Comparison of ENCODE assay signal across 7 mouse cellular contexts in genomic region chr6:128142369-128143278, GRCm38 (mm10). TPM values are rescaled to one million over a fixed set of nuclear protein-coding genes. Genes with fewer than 3 reads are reported as not detected.
DNase-seq lines count a peak whose midpoint lies in the region; ATAC-seq lines count a peak whose summit lies in the region.

No protein-coding gene starts in this region.

- peak; percentile 23 for ATAC-seq in embryonic facial prominence, embryonic 14.5 days (ENCODE audit: low read depth)
- ATAC-seq in limb, embryonic 13.5 days (ENCODE audit: low FRiP score, low read depth), result peak; percentile 64

- no peaks in the 10 kb centered on the region for H3K9me3 ChIP-seq in embryonic facial prominence, embryonic 14.5 days (ENCODE audit: control insufficient read depth, low read length)
- H3K9me3 ChIP-seq in hindbrain, embryonic 10.5 days, result no peaks in the 10 kb centered on the region
- H3K9me3 ChIP-seq in limb, embryonic 13.5 days, result no peaks in the 10 kb centered on the region

- no peaks in the 10 kb centered on the region for H3K36me3 ChIP-seq in embryonic facial prominence, embryonic 14.5 days (ENCODE audit: control insufficient read depth, insufficient read depth, low read length)
- no peaks in the 10 kb centered on the region; the same call in 1 of the 2 replicates for H3K36me3 ChIP-seq in hindbrain, embryonic 10.5 days
- H3K36me3 ChIP-seq in limb, embryonic 13.5 days, result peaks cover 6% of the 10 kb centered on the region; the same call in 1 of the 2 replicates

- H3K9ac ChIP-seq in embryonic facial prominence, embryonic 14.5 days (ENCODE audit: low read depth, low read length), result peak overlapping the region; percentile 88
- peak overlapping the region; percentile 88 for H3K9ac ChIP-seq in limb, embryonic 13.5 days

- peak overlapping the region; percentile 86 for H3K27ac ChIP-seq in embryonic facial prominence, embryonic 14.5 days (replicated peaks; ENCODE audit: low read depth, low read length)
- H3K27ac ChIP-seq in hindbrain, embryonic 10.5 days, result peak overlapping the region; percentile 93
- peak overlapping the region; percentile 74 for H3K27ac ChIP-seq in limb, embryonic 13.5 days

- H3K4me3 ChIP-seq in embryonic facial prominence, embryonic 14.5 days (ENCODE audit: low read depth, low read length), result peak overlapping the region; percentile 76
- H3K4me3 ChIP-seq in hindbrain, embryonic 10.5 days, result peak overlapping the region; percentile 73
- peak overlapping the region; percentile 71 for H3K4me3 ChIP-seq in limb, embryonic 13.5 days

- WGBS in embryonic facial prominence, embryonic 14.5 days, result 2% methylated on average over 20 of the region's 20 CpGs
- 2% methylated on average over 20 of the region's 20 CpGs for WGBS in hindbrain, embryonic 10.5 days
- 5% methylated on average over 20 of the region's 20 CpGs for WGBS in limb, embryonic 13.5 days

- no peaks in the 10 kb centered on the region for H3K27me3 ChIP-seq in embryonic facial prominence, embryonic 14.5 days (replicated peaks; ENCODE audit: control insufficient read depth, insufficient read depth, low read length)
- H3K27me3 ChIP-seq in hindbrain, embryonic 10.5 days (ENCODE audit: insufficient read depth, poor library complexity, severe bottlenecking), result peaks cover 20% of the 10 kb centered on the region
- H3K27me3 ChIP-seq in limb, embryonic 13.5 days, result no peaks in the 10 kb centered on the region; the same call in 1 of the 2 replicates

- peak overlapping the region; percentile 88 for H3K4me2 ChIP-seq in embryonic facial prominence, embryonic 14.5 days (ENCODE audit: low read depth, low read length)
- peak overlapping the region; percentile 80 for H3K4me2 ChIP-seq in limb, embryonic 13.5 days (replicated peaks)

- DNase-seq in 3134 (ENCODE audit: extremely low read depth, insufficient read length, low spot score), result peak; percentile 61
- DNase-seq in A20 (ENCODE audit: low read depth, low spot score), result peak; percentile 8
- DNase-seq in embryonic facial prominence, embryonic 14.5 days (ENCODE audit: low spot score), result peak; percentile 59
- peak; percentile 55 for DNase-seq in hindbrain, embryonic 10.5 days (ENCODE audit: low spot score)
- peak; percentile 59 for DNase-seq in neural tube, embryonic 10.5 days (ENCODE audit: extremely low spot score, low spot score)
- DNase-seq in right cerebral cortex, postnatal 14 days, result no peak

- peaks cover 14% of the 10 kb centered on the region; the same call in 1 of the 2 replicates for H3K4me1 ChIP-seq in embryonic facial prominence, embryonic 14.5 days (ENCODE audit: control insufficient read depth, insufficient read depth, low read length)
- peaks cover 36% of the 10 kb centered on the region for H3K4me1 ChIP-seq in hindbrain, embryonic 10.5 days (replicated peaks)
- H3K4me1 ChIP-seq in limb, embryonic 13.5 days, result peaks cover 26% of the 10 kb centered on the region

RNA-seq across cellular contexts. Expression of gene Tspan9, which starts 0.8 kb away (rescaled TPM):
- polyA plus RNA-seq in embryonic facial prominence, embryonic 14.5 days (2014; fragmentation: Nextera tagmentation; extraction: Ambion mirVana), result 130 and 151 TPM in 2 replicates
- polyA plus RNA-seq in hindbrain, embryonic 10.5 days (2016; fragmentation: Nextera tagmentation; extraction: Ambion mirVana), result 65.7 and 67.8 TPM in 2 replicates
- polyA plus RNA-seq in limb, embryonic 13.5 days (2015; fragmentation: Nextera tagmentation; extraction: Ambion mirVana), result 125 and 132 TPM in 2 replicates
